Mouse (Mus musculus) CH12.LX (cell line): Measurements from ENCODE around the gene Hcar2. TPM values are rescaled to one million over a fixed set of nuclear protein-coding genes. Genes with fewer than 3 reads are reported as not detected.

Experiments
- DNase-seq: peaks from one replicate; pipeline ENCODE4 v3.0.0-alpha.2; 2013; ENCODE audit errors: extremely low read depth
- H3K27ac ChIP-seq: 2 replicates; pipeline ENCODE4 v1.5.1; 2012; ENCODE audit warnings: low read depth, mild to moderate bottlenecking, control low read depth, moderate library complexity; ENCODE audit not compliant: insufficient read depth
- H3K27me3 ChIP-seq: replicated peaks from 2 replicates; pipeline ENCODE3; 2012; ENCODE audit warnings: inconsistent platforms
- H3K36me3 ChIP-seq, 2 experiments: replicated peaks in 1 of 2; 2 replicates each; pipeline versions ENCODE3 to v1.6.1; 2012; ENCODE audit warnings: inconsistent platforms in 1 of 2, low read length in 1 of 2, mild to moderate bottlenecking in 1 of 2, mixed read lengths in 1 of 2, moderate library complexity in 1 of 2; ENCODE audit not compliant: control insufficient read depth in 1 of 2, insufficient read depth in 1 of 2
- H3K4me1 ChIP-seq, 2 experiments: 2 replicates each; pipeline ENCODE4 v1.6.1; 2012; ENCODE audit warnings: inconsistent platforms in 1 of 2, moderate library complexity in 1 of 2; ENCODE audit not compliant: insufficient read depth in 2 of 2, control insufficient read depth in 1 of 2
- H3K4me2 ChIP-seq: 2 replicates; pipeline ENCODE4 v1.6.1; 2012; ENCODE audit warnings: low read depth, mild to moderate bottlenecking, control low read depth; ENCODE audit not compliant: poor library complexity, insufficient read depth, severe bottlenecking
- H3K4me3 ChIP-seq, 3 experiments: fragments of 150-350 bp in 1 of 3; sonication (generic) in 1 of 3; replicated peaks in 1 of 3; 2 replicates each; pipeline versions ENCODE3 to v1.5.1; 2011 to 2012; ENCODE audit warnings: low read depth in 2 of 3, low read length in 2 of 3, mild to moderate bottlenecking in 2 of 3, moderate library complexity in 2 of 3, control low read depth in 1 of 3, improper control_type of control experiment in 1 of 3, inconsistent platforms in 1 of 3, mixed read lengths in 1 of 3; ENCODE audit not compliant: poor library complexity in 1 of 3
- H3K79me2 ChIP-seq: replicated peaks from 2 replicates; pipeline ENCODE4 v1.6.1; 2012; ENCODE audit warnings: mild to moderate bottlenecking, moderate library complexity; ENCODE audit not compliant: control insufficient read depth, poor library complexity, insufficient read depth, severe bottlenecking; ENCODE audit errors: extremely low read depth
- H3K9ac ChIP-seq: 2 replicates; pipeline ENCODE4 v1.6.1; 2012; ENCODE audit warnings: low read depth, mild to moderate bottlenecking, control low read depth, moderate library complexity; ENCODE audit not compliant: insufficient read depth
- H3K9me3 ChIP-seq: replicated peaks from 2 replicates; pipeline ENCODE3; 2012; ENCODE audit warnings: low read length, inconsistent platforms, mixed read lengths
- BHLHE40 ChIP-seq: IDR thresholded peaks from 2 replicates; pipeline ENCODE4 v1.6.1; 2011; ENCODE audit warnings: mild to moderate bottlenecking, low read depth, low read length, improper control_type of control experiment
- CHD1 ChIP-seq: IDR thresholded peaks from 2 replicates; pipeline ENCODE4 v1.6.1; 2012; ENCODE audit warnings: low read depth, low read length, improper control_type of control experiment, inconsistent platforms
- CHD2 ChIP-seq: IDR thresholded peaks from 2 replicates; pipeline ENCODE4 v1.6.1; 2011; ENCODE audit warnings: low read length, improper control_type of control experiment
- CTCF ChIP-seq, 2 experiments: IDR thresholded peaks in 1 of 2; conservative IDR thresholded peaks in 1 of 2; 2 replicates each; pipeline ENCODE4 v1.5.1; 2011 to 2012; ENCODE audit warnings: low read depth in 2 of 2, low read length in 2 of 2, improper control_type of control experiment in 1 of 2, inconsistent platforms in 1 of 2, mild to moderate bottlenecking in 1 of 2, moderate library complexity in 1 of 2
- E2F4 ChIP-seq: IDR thresholded peaks from 2 replicates; pipeline ENCODE4 v1.6.1; 2011; ENCODE audit warnings: low read depth, low read length, improper control_type of control experiment; ENCODE audit not compliant: insufficient replicate concordance
- ELF1 ChIP-seq: IDR thresholded peaks from 2 replicates; pipeline ENCODE4 v1.6.1; 2014; ENCODE audit warnings: low read depth, mild to moderate bottlenecking, inconsistent platforms, low read length, improper control_type of control experiment
- EP300 ChIP-seq: IDR thresholded peaks from 2 replicates; pipeline ENCODE4 v1.6.1; 2011; ENCODE audit warnings: low read length, improper control_type of control experiment
- ETS1 ChIP-seq: conservative IDR thresholded peaks from 2 replicates; pipeline ENCODE4 v1.6.1; 2012; ENCODE audit warnings: low read depth, mild to moderate bottlenecking, inconsistent platforms, low read length, improper control_type of control experiment, moderate library complexity
- GABPA ChIP-seq: IDR thresholded peaks from 2 replicates; pipeline ENCODE4 v1.6.1; 2012; ENCODE audit warnings: low read depth, low read length, improper control_type of control experiment, inconsistent platforms; ENCODE audit not compliant: insufficient replicate concordance
- HCFC1 ChIP-seq: IDR thresholded peaks from 2 replicates; pipeline ENCODE4 v1.6.1; 2012; ENCODE audit warnings: low read depth, mild to moderate bottlenecking, inconsistent platforms, low read length, improper control_type of control experiment
- IRF4 ChIP-seq: IDR thresholded peaks from 2 replicates; pipeline ENCODE4 v1.6.1; 2014; ENCODE audit warnings: low read depth, mild to moderate bottlenecking, inconsistent platforms, low read length, improper control_type of control experiment
- JUN ChIP-seq: IDR thresholded peaks from 2 replicates; pipeline ENCODE4 v1.6.1; 2011; ENCODE audit warnings: low read depth, mild to moderate bottlenecking, low read length, improper control_type of control experiment, moderate library complexity; ENCODE audit not compliant: insufficient read depth
- JUND ChIP-seq: conservative IDR thresholded peaks from 2 replicates; pipeline ENCODE4 v1.6.1; 2011; ENCODE audit warnings: low read depth, low read length, improper control_type of control experiment
- KAT2A ChIP-seq: IDR thresholded peaks from 2 replicates; pipeline ENCODE4 v1.6.1; 2012; ENCODE audit warnings: low read length, improper control_type of control experiment, inconsistent platforms; ENCODE audit not compliant: insufficient replicate concordance
- MAFK ChIP-seq: IDR thresholded peaks from 2 replicates; pipeline ENCODE4 v1.6.1; 2011; ENCODE audit warnings: low read length, improper control_type of control experiment; ENCODE audit not compliant: insufficient replicate concordance
- MAX ChIP-seq: IDR thresholded peaks from 2 replicates; pipeline ENCODE4 v1.6.1; 2011; ENCODE audit warnings: low read length, improper control_type of control experiment
- MAZ ChIP-seq: IDR thresholded peaks from 2 replicates; pipeline ENCODE4 v1.6.1; 2012; ENCODE audit warnings: low read depth, mild to moderate bottlenecking, inconsistent platforms, low read length, improper control_type of control experiment, moderate library complexity
- MEF2A ChIP-seq: IDR thresholded peaks from 2 replicates; pipeline ENCODE4 v1.6.1; 2014; ENCODE audit warnings: low read depth, mild to moderate bottlenecking, inconsistent platforms, low read length, improper control_type of control experiment, borderline replicate concordance
- MXI1 ChIP-seq: IDR thresholded peaks from 2 replicates; pipeline ENCODE4 v1.6.1; 2011; ENCODE audit warnings: mild to moderate bottlenecking, low read depth, low read length, improper control_type of control experiment
- MYC ChIP-seq: IDR thresholded peaks from 2 replicates; pipeline ENCODE4 v1.6.1; 2011; ENCODE audit warnings: low read depth, mild to moderate bottlenecking, improper control_type of control experiment, low read length
- NELFE ChIP-seq: IDR thresholded peaks from 2 replicates; pipeline ENCODE4 v1.6.1; 2011; ENCODE audit warnings: low read depth, low read length, improper control_type of control experiment
- NRF1 ChIP-seq: IDR thresholded peaks from 2 replicates; pipeline ENCODE4 v1.6.1; 2014; ENCODE audit warnings: low read depth, mild to moderate bottlenecking, inconsistent platforms, low read length, improper control_type of control experiment, moderate library complexity
- PAX5 ChIP-seq: IDR thresholded peaks from 2 replicates; pipeline ENCODE4 v1.6.1; 2012; ENCODE audit warnings: low read length, inconsistent platforms, mixed read lengths
- POLR2A ChIP-seq: IDR thresholded peaks from 2 replicates; pipeline ENCODE4 v1.6.1; 2011; ENCODE audit warnings: low read depth, mild to moderate bottlenecking, improper control_type of control experiment, low read length
- POLR2AphosphoS2 ChIP-seq: IDR thresholded peaks from 2 replicates; pipeline ENCODE4 v1.6.1; 2011; ENCODE audit warnings: low read depth, low read length, improper control_type of control experiment
- RAD21 ChIP-seq: IDR thresholded peaks from 2 replicates; pipeline ENCODE4 v1.6.1; 2011; ENCODE audit warnings: low read depth, mild to moderate bottlenecking, low read length, improper control_type of control experiment, moderate library complexity
- RCOR1 ChIP-seq: conservative IDR thresholded peaks from 2 replicates; pipeline ENCODE4 v1.6.1; 2012; ENCODE audit warnings: low read depth, mild to moderate bottlenecking, inconsistent platforms, low read length, improper control_type of control experiment
- SIN3A ChIP-seq: IDR thresholded peaks from 2 replicates; pipeline ENCODE4 v1.6.1; 2012; ENCODE audit warnings: low read length, improper control_type of control experiment, inconsistent platforms
- SMC3 ChIP-seq: IDR thresholded peaks from 2 replicates; pipeline ENCODE4 v1.6.1; 2011; ENCODE audit warnings: low read depth, low read length, improper control_type of control experiment
- TBP ChIP-seq: conservative IDR thresholded peaks from 2 replicates; pipeline ENCODE4 v1.6.1; 2011; ENCODE audit warnings: low read depth, low read length, improper control_type of control experiment
- TCF12 ChIP-seq: IDR thresholded peaks from 2 replicates; pipeline ENCODE4 v1.6.1; 2014; ENCODE audit warnings: low read depth, mild to moderate bottlenecking, inconsistent platforms, low read length, improper control_type of control experiment
- UBTF ChIP-seq: IDR thresholded peaks from 2 replicates; pipeline ENCODE4 v1.6.1; 2012; ENCODE audit warnings: low read depth, mild to moderate bottlenecking, inconsistent platforms, low read length, improper control_type of control experiment, moderate library complexity
- USF1 ChIP-seq: IDR thresholded peaks from 2 replicates; pipeline ENCODE4 v1.6.1; 2014; ENCODE audit warnings: low read depth, mild to moderate bottlenecking, inconsistent platforms, low read length, improper control_type of control experiment
- USF2 ChIP-seq: conservative IDR thresholded peaks from 2 replicates; pipeline ENCODE4 v1.6.1; 2011; ENCODE audit warnings: low read depth, low read length, improper control_type of control experiment
- ZC3H11A ChIP-seq: IDR thresholded peaks from 2 replicates; pipeline ENCODE4 v1.6.1; 2012; ENCODE audit warnings: low read depth, mild to moderate bottlenecking, inconsistent platforms, low read length, improper control_type of control experiment
- ZKSCAN1 ChIP-seq: IDR thresholded peaks from 2 replicates; pipeline ENCODE4 v1.6.1; 2012; ENCODE audit warnings: low read depth, inconsistent platforms, low read length, improper control_type of control experiment, borderline replicate concordance
- ZMIZ1 ChIP-seq: IDR thresholded peaks from 2 replicates; pipeline ENCODE4 v1.6.1; 2012; ENCODE audit warnings: low read depth, mild to moderate bottlenecking, inconsistent platforms, low read length, improper control_type of control experiment
- ZNF384 ChIP-seq: IDR thresholded peaks from 2 replicates; pipeline ENCODE4 v1.6.1; 2012; ENCODE audit warnings: low read depth, low read length, improper control_type of control experiment, inconsistent platforms
- dilution Hi-C: fragments of 300-500 bp; cut with MboI; formaldehyde crosslinking; loops from 2 replicates; pipeline ENCODE4 v1.14.3; 2020; ENCODE audit warnings: low sequenced_read_pairs; ENCODE audit not compliant: extremely low pct_unique_long_range_greater_than_20kb, extremely low pct_ligation_motif_present
- in situ Hi-C: fragments of 300-500 bp; cut with MboI; formaldehyde crosslinking; loops from 3 replicates; pipeline ENCODE4 v1.14.3; 2019; ENCODE audit warnings: low sequenced_read_pairs, low pct_ligation_motif_present, low pct_unique_long_range_greater_than_20kb, mixed read lengths
- polyA plus RNA-seq: library from polyadenylated mRNA; unstranded; fragments of >175 nt; gene quantifications from 2 replicates; pipeline ENCODE4 v1.2.1, GENCODE M21; 2012; ENCODE audit warnings: low read depth; ENCODE audit not compliant: insufficient read length
- total RNA-seq, 2 experiments: library from RNA; depleted of rRNA; stranded (reverse); fragments of 300-350 nt in 1 of 2; fragments of >200 nt in 1 of 2; gene quantifications; 2 replicates each; pipeline ENCODE4 v1.2.3; 2012 to 2014

Hcar2 gene
- total and polyA plus RNA-seq, 3 experiments = not detected

GRCm38 (mm10) chr5:123820501-123821263 lies 44.6 kb downstream of the Hcar2 start:
- H3K36me3 ChIP-seq = peaks cover 34 to 71% of the 10 kb centered on the region in 2 experiments
- dilution Hi-C loops = no loop called here
- peak; percentile 84 for DNase-seq

GRCm38 (mm10) chr5:123818941-123819577 lies 46.2 kb downstream of the Hcar2 start:
- Histone ChIP-seq H3K4me1 (peaks cover 10 to 34% of the 10 kb centered on the region in 2 experiments), H3K36me3 (peaks cover 46 to 83% of the 10 kb centered on the region in 2 experiments), H3K4me2 (no peak overlapping the region), H3K9me3 (no peaks in the 10 kb centered on the region), H3K27me3 (no peaks in the 10 kb centered on the region), H3K79me2 (no peaks in the 10 kb centered on the region), H3K4me3 (no peak overlapping the region), H3K9ac (no peak overlapping the region), H3K27ac (no peak overlapping the region)
- TF ChIP-seq USF1 (no peak), CHD2 (no peak), POLR2A (no peak), ZKSCAN1 (no peak), MAFK (no peak), KAT2A (no peak), MAX (no peak), POLR2AphosphoS2 (no peak), UBTF (no peak), PAX5 (no peak)
- in situ Hi-C loops = loop anchor here (5.0 to 10.0 kb wide), 2 partner anchors 176 to 263 kb away; no protein-coding TSS in a partner anchor
- dilution Hi-C loops = no loop called here
- DNase-seq = no peak

More at GRCm38 (mm10) chr5:123820501-123821263, 44.6 kb downstream of the Hcar2 start:
- H3K4me2 ChIP-seq = no peak overlapping the region
- no peak for TF ChIP-seq HCFC1
- TF ChIP-seq KAT2A = 0 out of 2 replicates have a peak, but pooled peaks have one; percentile 18
- no peak for TF ChIP-seq E2F4
- no peak for TF ChIP-seq GABPA
- peak; percentile 20; the same call in 1 of the 2 replicates for TF ChIP-seq ELF1
- no peak for TF ChIP-seq MAFK
- TF ChIP-seq CTCF (conservative IDR thresholded peaks at IDR 0.05 in 1 of 2, IDR thresholded peaks at IDR 0.05 in 1 of 2; ENCODE audit: low read depth in 2 of 2, low read length in 2 of 2) = peak; percentile 34 to 100
- TF ChIP-seq POLR2AphosphoS2 = no peak
- no peak for TF ChIP-seq NRF1
- no peak for TF ChIP-seq ZNF384
- no peak for TF ChIP-seq TBP
- no peak for TF ChIP-seq PAX5
- 0 out of 2 replicates have a peak, but pooled peaks have one; percentile 39 for TF ChIP-seq EP300
- TF ChIP-seq RCOR1 = no peak
- 0 out of 2 replicates have a peak, but pooled peaks have one; percentile 32 for TF ChIP-seq JUND
- TF ChIP-seq IRF4 = peak; percentile 54; the same call in 1 of the 2 replicates
- TF ChIP-seq SMC3 = peak; percentile 94
- TF ChIP-seq ZKSCAN1 = no peak
- TF ChIP-seq TCF12 = peak; percentile 55; the same call in 1 of the 2 replicates
- TF ChIP-seq ZC3H11A = peak; percentile 69
- no peak for TF ChIP-seq MAZ
- TF ChIP-seq CHD1 = no peak
- no peak for TF ChIP-seq UBTF
- TF ChIP-seq ZMIZ1 = no peak
- TF ChIP-seq ETS1 = peak; percentile 59; the same call in 1 of the 2 replicates
- no peak for TF ChIP-seq POLR2A
- TF ChIP-seq USF2 = no peak
- no peak for TF ChIP-seq USF1
- TF ChIP-seq MAX = peak; percentile 58
- TF ChIP-seq SIN3A = peak; percentile 69; the same call in 1 of the 2 replicates
- TF ChIP-seq MXI1 = peak; percentile 28; the same call in 1 of the 2 replicates
- no peak for TF ChIP-seq JUN
- peak; percentile 68; the same call in 1 of the 2 replicates for TF ChIP-seq MEF2A
- TF ChIP-seq CHD2 = no peak
- TF ChIP-seq BHLHE40 = no peak
- peak; percentile 64; the same call in 1 of the 2 replicates for TF ChIP-seq MYC
- TF ChIP-seq RAD21 = peak; percentile 95
- TF ChIP-seq NELFE = peak; percentile 56; the same call in 1 of the 2 replicates
- H3K9ac ChIP-seq = no peak overlapping the region
- H3K9me3 ChIP-seq = no peaks in the 10 kb centered on the region
- no peak overlapping the region for H3K4me3 ChIP-seq
- in situ Hi-C loops = loop anchor here (5.0 kb wide), 1 partner anchor 87 kb away; the partner anchor contains the start of gene Denr
- H3K27ac ChIP-seq = peak overlapping the region; percentile 39
- H3K79me2 ChIP-seq = no peaks in the 10 kb centered on the region
- H3K4me1 ChIP-seq = peaks cover 10 to 34% of the 10 kb centered on the region in 2 experiments
- H3K27me3 ChIP-seq = no peaks in the 10 kb centered on the region
